Mouse (Mus musculus): ENCODE data around the gene Gstz1. TPM values are rescaled to one million over a fixed set of nuclear protein-coding genes. Genes with fewer than 3 reads are reported as not detected.
"Not testable (repeated sequence)": the region's sequence is repeated elsewhere in the genome, so short reads cannot be mapped to it uniquely, and the experiment has no call there.

Gstz1 gene
- polyA plus RNA-seq, 1 experiment from 2014 or later: 31.0 TPM

- Histone ChIP-seq H3K4me2 (no peak overlapping the region), H3K36me3 (no peaks in the 10 kb centered on the region), H3K9me3 (replicated peaks) (no peaks in the 10 kb centered on the region), H3K27ac (no peak overlapping the region), H3K4me3 (no peak overlapping the region), H3K9ac (no peak overlapping the region), H3K4me1 (replicated peaks) (peaks cover 6% of the 10 kb centered on the region), H3K27me3 (no peaks in the 10 kb centered on the region)
- ATAC-seq (replicated peaks; ENCODE audit: insufficient number of reproducible peaks, insufficient read depth, low FRiP score, low read depth): no peak
- WGBS: 63% methylated on average over 5 of the region's 5 CpGs
Observed at GRCm38 (mm10) chr12:87201694-87202093, 54.7 kb downstream of the Gstz1 start.

GRCm38 (mm10) chr12:87205789-87206188 is 58.8 kb downstream of the Gstz1 start:
- not testable (repeated sequence) for H3K9me3 ChIP-seq (replicated peaks); ATAC-seq (replicated peaks; ENCODE audit: insufficient number of reproducible peaks, insufficient read depth, low FRiP score, low read depth); H3K9ac ChIP-seq; H3K4me1 ChIP-seq (replicated peaks); H3K4me3 ChIP-seq; H3K36me3 ChIP-seq; H3K27me3 ChIP-seq; H3K4me2 ChIP-seq; H3K27ac ChIP-seq
- 83% methylated on average over 5 of the region's 5 CpGs for WGBS

GRCm38 (mm10) chr12:87212844-87213606 is 66.1 kb downstream of the Gstz1 start:
- Histone ChIP-seq H3K27me3 (no peaks in the 10 kb centered on the region), H3K4me1 (replicated peaks) (no peaks in the 10 kb centered on the region), H3K27ac (no peak overlapping the region), H3K9me3 (replicated peaks) (no peaks in the 10 kb centered on the region), H3K4me3 (no peak overlapping the region), H3K4me2 (no peak overlapping the region), H3K9ac (no peak overlapping the region), H3K36me3 (no peaks in the 10 kb centered on the region)
- WGBS: 43% methylated on average over 2 of the region's 2 CpGs
- ATAC-seq (replicated peaks; ENCODE audit: insufficient number of reproducible peaks, insufficient read depth, low FRiP score, low read depth): no peak

Other genes with a start within 250 kb of the Gstz1 start
- 18.7 and 23.4 TPM in 2 replicates for gene Cipc, start 200.1 kb upstream of the Gstz1 start, polyA plus RNA-seq (2015; fragmentation: Nextera tagmentation; extraction: Ambion mirVana)
- 0.06 TPM in 1 of 2 replicates, not detected in the other for gene Zdhhc22, start 156.7 kb upstream of the Gstz1 start, polyA plus RNA-seq (2015; fragmentation: Nextera tagmentation; extraction: Ambion mirVana)
- 0.05 and 0.10 TPM in 2 replicates for gene Tmem63c, start 125.8 kb upstream of the Gstz1 start, polyA plus RNA-seq (2015; fragmentation: Nextera tagmentation; extraction: Ambion mirVana)
- 0.31 and 0.56 TPM in 2 replicates for gene Ngb, start 44.6 kb upstream of the Gstz1 start, polyA plus RNA-seq (2015; fragmentation: Nextera tagmentation; extraction: Ambion mirVana)
- gene Pomt2, start 803 bp downstream of the Gstz1 start, polyA plus RNA-seq (2015; fragmentation: Nextera tagmentation; extraction: Ambion mirVana): 10.4 and 12.8 TPM in 2 replicates
- gene Samd15, start 52.6 kb downstream of the Gstz1 start, polyA plus RNA-seq (2015; fragmentation: Nextera tagmentation; extraction: Ambion mirVana): 0.78 and 1.6 TPM in 2 replicates
- 1.6 TPM in 2 replicates for gene Tmed8, start 53.3 kb downstream of the Gstz1 start, polyA plus RNA-seq (2015; fragmentation: Nextera tagmentation; extraction: Ambion mirVana)
- 0.47 and 0.74 TPM in 2 replicates for gene Noxred1, start 91.6 kb downstream of the Gstz1 start, polyA plus RNA-seq (2015; fragmentation: Nextera tagmentation; extraction: Ambion mirVana)
- 29.8 and 37.7 TPM in 2 replicates for gene Vipas39, start 119.1 kb downstream of the Gstz1 start, polyA plus RNA-seq (2015; fragmentation: Nextera tagmentation; extraction: Ambion mirVana)
- 175 and 176 TPM in 2 replicates for gene Ahsa1, start 119.3 kb downstream of the Gstz1 start, polyA plus RNA-seq (2015; fragmentation: Nextera tagmentation; extraction: Ambion mirVana)
- 0.44 and 0.58 TPM in 2 replicates for gene Ism2, start 152.5 kb downstream of the Gstz1 start, polyA plus RNA-seq (2015; fragmentation: Nextera tagmentation; extraction: Ambion mirVana)
- 62.8 and 66.7 TPM in 2 replicates for gene Sptlc2, start 241.2 kb downstream of the Gstz1 start, polyA plus RNA-seq (2015; fragmentation: Nextera tagmentation; extraction: Ambion mirVana)